Mouse (Mus musculus) intestine, embryonic 16.5 days (tissue): ENCODE data around the gene Asic4. TPM values are rescaled to one million over a fixed set of nuclear protein-coding genes. Genes with fewer than 3 reads are reported as not detected.

ENCODE experiments used
- ATAC-seq: fragments of 200-750 bp; cut with Nextera tagmentation; 2 replicates; pipeline ENCODE4 v1.8.0; 2017; ENCODE audit warnings: moderate TSS enrichment, moderate library complexity
- H3K27ac ChIP-seq: fragments of 300-500 bp; sonication (generic); 2 replicates; pipeline ENCODE4 v1.5.1; 2014; ENCODE audit warnings: mild to moderate bottlenecking, low read length
- H3K27me3 ChIP-seq: fragments of 300-500 bp; sonication (generic); replicated peaks from 2 replicates; pipeline ENCODE4 v1.6.1; 2014; ENCODE audit warnings: low read length, control low read depth, mixed read lengths; ENCODE audit not compliant: control insufficient read depth, insufficient read depth
- H3K36me3 ChIP-seq: fragments of 300-500 bp; sonication (generic); 2 replicates; pipeline ENCODE4 v1.6.1; 2014; ENCODE audit warnings: low read length, control low read depth; ENCODE audit not compliant: control insufficient read depth, insufficient read depth
- H3K4me1 ChIP-seq: fragments of 300-500 bp; sonication (generic); 2 replicates; pipeline ENCODE4 v1.6.1; 2014; ENCODE audit warnings: low read length, control low read depth, mixed read lengths; ENCODE audit not compliant: control insufficient read depth, insufficient read depth
- H3K4me2 ChIP-seq: fragments of 300-500 bp; sonication (generic); 2 replicates; pipeline ENCODE4 v1.6.1; 2014; ENCODE audit warnings: low read depth, low read length, control low read depth
- H3K4me3 ChIP-seq: fragments of 300-500 bp; sonication (generic); 2 replicates; pipeline ENCODE4 v1.5.1; 2014; ENCODE audit warnings: mild to moderate bottlenecking, low read length
- H3K9ac ChIP-seq: fragments of 300-500 bp; sonication (generic); 2 replicates; pipeline ENCODE4 v1.6.1; 2014; ENCODE audit warnings: low read depth, low read length
- H3K9me3 ChIP-seq: fragments of 300-500 bp; sonication (generic); 2 replicates; pipeline ENCODE4 v1.6.1; 2016; ENCODE audit warnings: low read length, control low read depth; ENCODE audit not compliant: control insufficient read depth
- WGBS: fragments of 180-500 bp; shearing (Covaris S2); extraction: QIAGEN DNeasy Blood & Tissue Kit; methylation state at CpG from one replicate; pipeline ENCODE4 v1.1.7; 2014; 5-methylcytosine and 5-hydroxymethylcytosine counted together
- polyA plus RNA-seq: library from polyadenylated mRNA; unstranded; fragments of >200 nt; fragmentation: Nextera tagmentation; extraction: Ambion mirVana; gene quantifications from 2 replicates; pipeline ENCODE4 v1.2.1, GENCODE M21; 2015

Asic4 gene
- polyA plus RNA-seq, 1 experiment from 2014 or later, result 2.4 TPM

- Histone ChIP-seq H3K27me3 (no peaks in the 10 kb centered on the region), H3K9me3 (no peaks in the 10 kb centered on the region), H3K4me3 (no peak overlapping the region), H3K4me1 (peaks cover 32% of the 10 kb centered on the region), H3K36me3 (no peaks in the 10 kb centered on the region), H3K9ac (no peak overlapping the region), H3K27ac (no peak overlapping the region), H3K4me2 (no peak overlapping the region)
- 93% methylated on average over 3 of the region's 3 CpGs for WGBS
- no peak for ATAC-seq
Observed at GRCm38 (mm10) chr1:75512550-75512949, 62.3 kb downstream of the Asic4 start.

GRCm38 (mm10) chr1:75516703-75517380 lies 66.6 kb downstream of the Asic4 start:
- Histone ChIP-seq H3K36me3 (no peaks in the 10 kb centered on the region), H3K4me1 (peaks cover 28% of the 10 kb centered on the region), H3K4me3 (no peak overlapping the region), H3K27ac (0 out of 2 replicates have a peak overlapping the region, but pooled peaks have one; percentile 11), H3K4me2 (no peak overlapping the region), H3K9ac (no peak overlapping the region), H3K27me3 (no peaks in the 10 kb centered on the region), H3K9me3 (no peaks in the 10 kb centered on the region)
- WGBS, result 66% methylated on average over 15 of the region's 15 CpGs
- no peak for ATAC-seq

GRCm38 (mm10) chr1:75517984-75518383 lies 67.7 kb downstream of the Asic4 start:
- peak; percentile 41 for ATAC-seq
- Histone ChIP-seq H3K4me3 (no peak overlapping the region), H3K9ac (no peak overlapping the region), H3K4me1 (peaks cover 23% of the 10 kb centered on the region), H3K4me2 (no peak overlapping the region), H3K36me3 (no peaks in the 10 kb centered on the region), H3K27me3 (no peaks in the 10 kb centered on the region), H3K9me3 (no peaks in the 10 kb centered on the region), H3K27ac (peak overlapping the region; percentile 76)
- WGBS, result 40% methylated on average over 4 of the region's 4 CpGs

GRCm38 (mm10) chr1:75518427-75518826 lies 68.2 kb downstream of the Asic4 start:
- Histone ChIP-seq H3K4me2 (no peak overlapping the region), H3K36me3 (no peaks in the 10 kb centered on the region), H3K9ac (no peak overlapping the region), H3K27me3 (no peaks in the 10 kb centered on the region), H3K9me3 (no peaks in the 10 kb centered on the region), H3K4me1 (peaks cover 23% of the 10 kb centered on the region), H3K4me3 (no peak overlapping the region), H3K27ac (peak overlapping the region; percentile 76)
- WGBS, result 92% methylated on average over 4 of the region's 4 CpGs
- no peak for ATAC-seq

- ATAC-seq, result no peak
- peak overlapping the region; percentile 16; the same call in 1 of the 2 replicates for H3K4me2 ChIP-seq
- peak overlapping the region; percentile 100 for H3K27ac ChIP-seq
- H3K4me3 ChIP-seq, result no peak overlapping the region
- H3K36me3 ChIP-seq, result no peaks in the 10 kb centered on the region
- H3K9me3 ChIP-seq, result no peaks in the 10 kb centered on the region
- no peaks in the 10 kb centered on the region for H3K27me3 ChIP-seq
- H3K9ac ChIP-seq, result peak overlapping the region; percentile 36; the same call in 1 of the 2 replicates
- 34% methylated on average over 5 of the region's 5 CpGs for WGBS
- H3K4me1 ChIP-seq, result peaks cover 23% of the 10 kb centered on the region
Observed at GRCm38 (mm10) chr1:75519576-75519975, 69.3 kb downstream of the Asic4 start.

- Histone ChIP-seq H3K27ac (peak within 1 kb of the TSS; percentile 100), H3K4me3 (peak within 1 kb of the TSS; percentile 68), H3K9ac (peak within 1 kb of the TSS; percentile 58), H3K4me2 (peak within 1 kb of the TSS; percentile 70), H3K4me1 (peaks cover 23% of the 10 kb centered on the region), H3K27me3 (no peaks in the 10 kb centered on the region), H3K36me3 (no peaks in the 10 kb centered on the region), H3K9me3 (no peaks in the 10 kb centered on the region)
- under 1% methylated on average over 46 of the region's 46 CpGs for WGBS
- ATAC-seq, result peak; percentile 99
Observed at GRCm38 (mm10) chr1:75521321-75522031, 71.2 kb downstream of the Asic4 start, which contains the start of gene Stk11ip. Gene Stk11ip, plus strand, starts transcription at chr1:75521529.

Other genes starting within 250 kb of the Asic4 start
- 9.2 and 10.1 TPM in 2 replicates for gene Glb1l, start 239.6 kb upstream of the Asic4 start, polyA plus RNA-seq
- 108 and 120 TPM in 2 replicates for gene Stk16, start 239.6 kb upstream of the Asic4 start, polyA plus RNA-seq
- 137 and 151 TPM in 2 replicates for gene Tuba4a, start 230.6 kb upstream of the Asic4 start, polyA plus RNA-seq
- not detected in 2 replicates for gene A630095N17Rik, start 218.3 kb upstream of the Asic4 start, polyA plus RNA-seq
- 20.9 and 24.3 TPM in 2 replicates for gene Dnajb2, start 214.0 kb upstream of the Asic4 start, polyA plus RNA-seq
- 2.9 and 3.0 TPM in 2 replicates for gene Ptprn, start 185.9 kb upstream of the Asic4 start, polyA plus RNA-seq
- 9.2 and 9.9 TPM in 2 replicates for gene Resp18, start 172.0 kb upstream of the Asic4 start, polyA plus RNA-seq
- gene Dnpep, start 132.4 kb upstream of the Asic4 start, polyA plus RNA-seq, result 159 and 160 TPM in 2 replicates
- gene Des, start 90.1 kb upstream of the Asic4 start, polyA plus RNA-seq, result 149 and 159 TPM in 2 replicates
- 33.5 and 35.2 TPM in 2 replicates for gene Speg, start 75.1 kb upstream of the Asic4 start, polyA plus RNA-seq
- 134 and 137 TPM in 2 replicates for gene Gmppa, start 14.5 kb upstream of the Asic4 start, polyA plus RNA-seq
- 25.2 and 28.8 TPM in 2 replicates for gene Chpf, start 28.9 kb downstream of the Asic4 start, polyA plus RNA-seq
- gene Tmem198, start 29.1 kb downstream of the Asic4 start, polyA plus RNA-seq, result 1.5 and 1.9 TPM in 2 replicates
- gene Obsl1, start 56.0 kb downstream of the Asic4 start, polyA plus RNA-seq, result 38.7 and 42.7 TPM in 2 replicates
- gene Inha, start 56.6 kb downstream of the Asic4 start, polyA plus RNA-seq, result 6.6 and 7.3 TPM in 2 replicates
- gene Stk11ip, start 71.1 kb downstream of the Asic4 start, polyA plus RNA-seq, result 16.6 and 17.8 TPM in 2 replicates
- gene Slc4a3, start 95.8 kb downstream of the Asic4 start, polyA plus RNA-seq, result 7.6 and 9.8 TPM in 2 replicates